ENCODE assay signal across 19 mouse cellular contexts in genomic region chr9:118073358-118073757, GRCm38 (mm10). TPM values are rescaled to one million over a fixed set of nuclear protein-coding genes. Genes with fewer than 3 reads are reported as not detected.
A peak's percentile ranks its signal among the peaks of the same experiment; 100 is the strongest.
DNase-seq lines count a peak whose midpoint lies in the region; ATAC-seq and TF ChIP-seq lines count a peak whose summit lies in the region.
"Had no signal": no experiment of that assay in that cellular context is flagged by ENCODE, and none has a peak within 500 bp of the region (broad histone marks: within the 10 kb centered on the region; RNA-seq: fewer than 3 reads in every experiment).

No protein-coding gene starts in this region.

- H3K4me3 ChIP-seq in lung, postnatal 0 days (ENCODE audit: low read depth, low read length): no peak overlapping the region
- H3K4me3 ChIP-seq in bone marrow macrophage, adult 2 months (ENCODE audit: insufficient read depth, low read length): no peak overlapping the region
- H3K4me3 ChIP-seq: forebrain, embryonic 10.5 days; forebrain, embryonic 13.5 days; hindbrain, embryonic 12.5 days; hindbrain, embryonic 15.5 days had no signal

- H3K36me3 ChIP-seq in lung, postnatal 0 days (ENCODE audit: insufficient read depth, low read length): peaks cover 8% of the 10 kb centered on the region; the same call in 1 of the 2 replicates

- TF ChIP-seq CTCF in lung, postnatal 0 days (IDR thresholded peaks at IDR 0.05): no peak
- no peak for TF ChIP-seq CTCF in bone marrow macrophage, adult 2 months (IDR thresholded peaks at IDR 0.05; ENCODE audit: low read depth, low read length)

- no peaks in the 10 kb centered on the region for H3K4me1 ChIP-seq in lung, postnatal 0 days (ENCODE audit: insufficient read depth, low read depth, low read length)
- H3K4me1 ChIP-seq in bone marrow macrophage, adult 2 months (ENCODE audit: control insufficient read depth, insufficient read depth, low read length): peaks cover 28% of the 10 kb centered on the region
- H3K4me1 ChIP-seq: forebrain, embryonic 10.5 days; forebrain, embryonic 13.5 days; hindbrain, embryonic 12.5 days; hindbrain, embryonic 15.5 days had no signal

- no peak for ATAC-seq in lung, postnatal 0 days
- peak; percentile 31 for ATAC-seq in megakaryocyte, adult 5-6 weeks (ENCODE audit: poor library complexity, severe bottlenecking)
- ATAC-seq: forebrain, embryonic 13.5 days; forebrain, embryonic 16.5 days had no signal

- DNase-seq in lung, postnatal 25 days (ENCODE audit: low spot score): peak; percentile 7
- DNase-seq in lung, postnatal 0 days (ENCODE audit: low spot score): no peak
- DNase-seq in cerebellum, postnatal 14 days: no peak
- DNase-seq in thymus, postnatal 4 days: no peak
- DNase-seq: adrenal gland, postnatal 14 days; B cell, adult 2 months; cerebellum, adult 11-12 months; cerebellum, adult 8-10 months; cerebellum, postnatal 10 days; gastrocnemius, postnatal 10 days; gastrocnemius, postnatal 36 days had no signal

- no peaks in the 10 kb centered on the region for H3K27me3 ChIP-seq in lung, postnatal 0 days (replicated peaks; ENCODE audit: insufficient read depth, low read length)
- H3K27me3 ChIP-seq: forebrain, embryonic 13.5 days; hindbrain, embryonic 12.5 days; hindbrain, embryonic 15.5 days had no signal

- no peak for TF ChIP-seq EP300 in lung, postnatal 0 days (IDR thresholded peaks at IDR 0.05)

- 70% methylated on average over 3 of the region's 3 CpGs for WGBS in lung, postnatal 0 days

- H3K9me3 ChIP-seq in lung, postnatal 0 days (ENCODE audit: low read length): no peaks in the 10 kb centered on the region
- H3K9me3 ChIP-seq: forebrain, embryonic 10.5 days; forebrain, embryonic 13.5 days; hindbrain, embryonic 12.5 days; hindbrain, embryonic 15.5 days had no signal

- no peak overlapping the region for H3K27ac ChIP-seq in lung, postnatal 0 days (ENCODE audit: low read length)
- peak overlapping the region; percentile 51 for H3K27ac ChIP-seq in bone marrow macrophage, adult 2 months (ENCODE audit: insufficient read depth, low read depth, low read length)
- H3K27ac ChIP-seq: forebrain, embryonic 10.5 days; forebrain, embryonic 13.5 days; hindbrain, embryonic 12.5 days; hindbrain, embryonic 15.5 days had no signal

- H3K9ac ChIP-seq in lung, postnatal 0 days (replicated peaks; ENCODE audit: low read depth): no peak overlapping the region
- H3K9ac ChIP-seq: forebrain, embryonic 13.5 days; hindbrain, embryonic 12.5 days; hindbrain, embryonic 15.5 days had no signal

- no peak overlapping the region for H3K4me2 ChIP-seq in lung, postnatal 0 days (replicated peaks; ENCODE audit: low read depth, low read length)
- H3K4me2 ChIP-seq: forebrain, embryonic 13.5 days; heart, embryonic 11.5 days; hindbrain, embryonic 12.5 days; hindbrain, embryonic 15.5 days had no signal

- no peak for TF ChIP-seq POLR2A in bone marrow macrophage, adult 2 months (IDR thresholded peaks at IDR 0.05; ENCODE audit: borderline replicate concordance, low read depth, low read length)

RNA-seq across cellular contexts. Expression of gene Azi2, which starts 33.1 kb away (rescaled TPM):
- polyA plus RNA-seq in lung, postnatal 0 days (2015; fragmentation: Nextera tagmentation; extraction: Ambion mirVana): 58.4 and 59.5 TPM in 2 replicates
- polyA plus RNA-seq in bone marrow macrophage, adult 2 months (2012; ENCODE audit: insufficient read depth, insufficient read length, missing spikeins): 88.7 and 98.1 TPM in 2 replicates
- total RNA-seq in megakaryocyte, adult 5-6 weeks (2015): 90.0 and 93.6 TPM in 2 replicates
- 75.7 and 79.5 TPM in 2 replicates for total RNA-seq in megakaryocyte, adult 5-6 weeks (2017)
